Mouse (Mus musculus): Measurements from ENCODE around the gene Mrps25.

Gene Mrps25

DNA sequence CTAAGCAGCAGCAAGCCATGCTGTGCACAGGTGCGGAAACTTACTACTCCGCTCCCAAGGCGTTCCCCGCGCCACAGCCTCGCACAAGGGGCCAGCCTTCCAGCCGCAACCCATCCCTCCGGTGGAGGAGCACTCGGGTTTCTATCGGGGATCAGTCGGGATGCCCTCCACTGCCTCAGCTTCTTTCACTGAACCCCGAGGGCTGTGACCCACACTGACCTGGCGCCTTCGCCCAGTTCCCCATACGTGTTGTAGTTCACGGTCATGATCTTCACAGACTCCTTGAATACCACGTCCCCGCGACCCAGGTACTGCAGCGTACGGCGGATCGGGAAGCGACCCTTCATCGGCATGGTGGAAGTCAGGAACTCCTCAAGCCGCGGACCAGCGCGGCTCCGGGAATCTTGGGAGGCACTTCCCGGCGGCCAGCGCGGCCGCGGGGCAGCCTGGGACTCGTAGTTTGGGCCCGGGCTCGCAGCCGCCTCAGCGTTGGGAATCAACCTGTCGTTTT, at the start of gene Mrps25:
Gene Mrps25 (minus strand): TSS at position 413 of the 511 bp plus-strand sequence.
- DNase-seq, result peak; percentile 81

DNA sequence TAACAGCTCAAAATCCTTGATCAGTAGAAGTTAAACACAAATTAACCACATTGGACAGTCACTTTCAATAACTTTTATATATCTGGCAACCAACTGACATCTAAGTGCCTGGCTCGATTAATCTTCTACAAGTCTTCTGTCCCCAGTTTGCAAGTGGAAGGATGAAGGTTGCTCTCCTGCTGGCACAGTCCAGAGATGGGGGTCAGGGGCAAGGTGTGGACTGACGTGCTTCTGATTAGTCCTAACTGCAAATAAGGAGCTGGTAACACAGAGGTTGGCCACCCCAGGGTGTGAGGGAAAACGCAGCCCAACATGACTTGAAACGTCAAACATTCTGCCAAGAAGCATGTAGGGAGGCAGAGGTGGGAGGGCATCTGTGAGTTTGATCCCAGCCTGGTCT, 47.9 kb upstream of the Mrps25 start:
- DNase-seq, result no peak

DNA sequence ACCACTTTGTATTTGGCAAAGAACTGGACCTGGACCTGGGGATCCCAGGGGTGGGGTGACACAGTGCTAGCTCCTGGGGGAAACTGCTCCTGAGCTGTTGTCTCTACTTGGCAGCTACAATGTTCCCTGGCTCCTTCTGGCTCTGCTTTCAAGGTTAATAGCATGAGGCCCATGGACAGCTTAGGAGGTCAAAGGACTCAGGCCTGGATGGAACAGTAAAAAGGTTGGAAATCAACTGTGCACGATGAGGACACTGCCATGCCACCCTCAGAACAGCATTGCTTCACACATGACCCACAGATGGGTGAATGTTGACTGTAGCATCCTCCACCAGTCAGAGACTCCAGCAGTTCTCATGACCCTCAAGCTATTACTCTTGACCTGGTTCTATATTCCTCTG, 47.5 kb upstream of the Mrps25 start:
- DNase-seq, result no peak

DNA sequence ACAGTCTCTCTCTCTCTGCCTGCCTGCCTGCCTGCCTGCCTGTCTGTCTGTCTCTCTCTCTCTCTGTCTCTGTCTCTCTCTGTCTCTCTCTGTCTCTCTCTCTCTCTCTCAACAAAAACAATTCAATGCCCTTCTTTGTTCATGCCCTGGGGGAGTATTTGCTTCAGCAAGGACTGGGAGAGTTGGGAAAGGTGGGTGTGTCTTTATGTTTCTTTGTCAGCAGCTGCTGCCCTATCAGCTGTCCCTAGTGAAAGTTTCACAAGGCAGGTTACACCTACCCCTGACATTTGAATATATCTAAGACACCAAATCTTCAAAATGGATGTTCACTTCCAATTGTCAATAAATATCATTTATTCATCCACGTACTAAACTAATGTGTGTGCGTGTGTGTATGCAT, 45.8 kb upstream of the Mrps25 start:
- DNase-seq, result no peak

DNA sequence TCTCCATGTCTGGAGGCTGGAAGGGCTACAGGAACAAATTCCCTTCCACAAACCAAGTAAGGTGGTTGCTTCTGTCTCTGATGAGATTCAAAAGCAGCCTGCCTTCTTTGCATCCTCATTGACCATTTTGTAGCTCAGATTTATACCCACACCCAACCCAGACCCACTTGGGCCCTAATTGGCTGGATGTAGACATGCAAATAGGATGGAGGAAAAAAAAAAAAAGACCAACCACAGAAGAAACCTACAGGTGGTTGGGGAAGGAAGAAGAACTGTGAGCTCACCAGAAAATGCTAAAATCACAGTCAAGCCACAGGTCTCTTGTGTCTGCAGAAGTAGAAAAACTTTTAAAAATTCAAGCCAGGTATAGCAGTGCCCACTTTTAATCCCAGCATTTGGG, 45.3 kb upstream of the Mrps25 start:
- DNase-seq, result no peak

DNA sequence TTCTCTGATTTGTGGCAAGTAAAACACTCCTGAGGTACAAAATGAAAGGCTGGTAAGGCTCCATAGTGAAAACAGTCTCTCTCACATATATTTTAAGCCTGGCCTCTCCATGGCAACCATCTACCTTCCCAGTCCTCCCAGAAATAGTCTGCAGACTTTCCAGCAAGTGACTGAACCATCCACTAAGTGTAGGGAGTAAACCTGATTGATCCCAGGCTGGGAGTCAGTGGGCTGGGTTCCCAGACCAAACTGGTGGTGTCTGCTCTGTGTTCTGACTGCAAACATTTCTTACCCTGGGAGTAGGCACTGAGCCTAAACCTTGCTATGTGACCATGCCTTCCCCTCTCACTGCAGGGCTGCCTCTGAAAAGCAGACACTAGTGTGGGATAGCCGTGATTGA, 41.1 kb upstream of the Mrps25 start:
- no peak for DNase-seq

DNA sequence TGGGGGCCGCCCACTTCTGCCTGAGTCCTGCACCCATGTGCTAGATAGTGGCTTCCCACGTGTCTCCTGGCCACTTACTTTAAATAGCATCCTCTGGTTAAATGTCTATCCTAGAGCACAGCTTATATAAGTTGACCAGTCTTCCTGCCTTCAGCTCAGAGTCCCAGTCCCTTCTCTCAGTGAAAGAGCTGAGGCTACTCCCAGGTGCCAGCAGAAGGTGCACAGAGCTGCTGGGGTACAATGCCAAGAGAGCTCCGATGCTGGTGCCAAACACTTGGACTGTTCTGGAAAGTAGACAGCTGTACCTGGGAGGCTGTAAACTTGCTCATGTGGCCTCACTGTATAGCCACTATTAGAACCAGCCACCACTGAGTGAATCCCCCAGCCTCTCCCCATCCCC, 38.2 kb upstream of the Mrps25 start:
- DNase-seq, result no peak

DNA sequence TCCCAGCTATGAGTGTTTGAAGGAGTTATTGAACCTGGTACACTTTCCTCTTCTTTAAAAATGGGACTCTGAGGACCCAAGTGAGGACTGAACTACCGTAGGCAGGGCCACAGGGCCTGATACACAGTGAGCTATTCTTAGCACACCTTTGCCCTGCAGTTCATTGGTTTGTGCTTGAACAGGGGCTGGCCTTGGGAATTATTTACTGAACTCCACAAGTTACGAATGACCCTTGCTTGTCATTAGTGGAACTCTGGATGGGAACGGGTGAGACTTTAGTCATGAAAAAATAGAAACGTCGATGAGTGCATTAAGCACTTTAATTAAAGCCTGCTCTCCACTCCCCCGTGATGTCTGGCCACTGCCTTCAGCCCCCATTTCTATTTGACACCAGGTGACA, 37.8 kb upstream of the Mrps25 start:
- DNase-seq, result peak; percentile 43

DNA sequence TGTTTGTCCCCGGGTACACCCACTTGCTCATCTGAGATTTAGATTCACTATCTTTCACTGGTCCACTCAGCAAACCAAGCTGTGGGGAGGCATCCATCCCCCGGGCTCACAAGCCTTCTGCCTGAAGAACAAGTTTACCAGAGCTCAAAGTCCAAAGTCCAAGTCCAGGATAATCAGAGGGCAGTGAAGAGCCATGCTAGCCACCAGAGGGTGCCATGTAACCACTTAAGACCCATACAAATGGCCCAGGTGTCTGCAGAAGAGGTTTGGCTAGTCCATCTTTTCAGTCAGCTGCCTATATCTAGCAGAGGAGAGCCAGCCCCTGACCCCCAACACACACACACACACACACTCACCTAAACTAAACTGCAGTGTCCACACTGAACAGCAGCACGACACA, 35.6 kb upstream of the Mrps25 start:
- DNase-seq, result peak; percentile 74

DNA sequence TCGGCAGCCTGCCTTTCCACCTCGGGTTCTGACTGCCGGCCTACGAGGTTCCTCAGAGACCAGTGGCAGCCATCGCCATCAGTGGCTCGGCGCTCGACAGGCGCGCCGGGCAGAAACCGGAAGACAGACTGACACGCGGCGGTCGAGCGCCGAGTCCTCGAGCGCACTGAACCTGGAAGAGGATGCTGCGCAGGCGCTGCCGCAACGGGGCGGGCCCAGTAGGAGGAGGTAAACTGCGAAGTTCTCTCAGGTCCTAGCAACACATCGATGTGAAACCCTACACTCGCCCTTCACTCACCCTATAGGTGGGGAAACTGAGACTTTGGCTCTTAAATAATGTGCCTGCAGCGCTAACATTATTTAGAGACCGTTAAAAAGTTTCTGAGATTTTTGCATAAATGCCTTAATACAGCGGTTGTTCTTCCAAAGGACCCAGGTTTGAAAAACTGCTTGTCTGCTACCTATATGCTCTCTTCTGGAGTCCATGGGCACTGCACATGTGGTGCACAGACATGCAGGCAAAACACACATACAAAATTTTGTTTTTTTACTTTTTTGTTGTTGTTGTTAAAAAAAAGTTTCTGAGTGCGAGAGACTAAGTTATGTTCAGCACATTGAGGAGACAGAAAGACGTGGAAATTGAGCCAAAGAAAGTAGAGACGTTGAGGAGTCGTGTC, 31.1 kb upstream of the Mrps25 start, which contains the start of gene Rbsn:
Gene Rbsn (minus strand): TSS at position 153 of the 677 bp plus-strand sequence.
- peak; percentile 91 for DNase-seq

DNA sequence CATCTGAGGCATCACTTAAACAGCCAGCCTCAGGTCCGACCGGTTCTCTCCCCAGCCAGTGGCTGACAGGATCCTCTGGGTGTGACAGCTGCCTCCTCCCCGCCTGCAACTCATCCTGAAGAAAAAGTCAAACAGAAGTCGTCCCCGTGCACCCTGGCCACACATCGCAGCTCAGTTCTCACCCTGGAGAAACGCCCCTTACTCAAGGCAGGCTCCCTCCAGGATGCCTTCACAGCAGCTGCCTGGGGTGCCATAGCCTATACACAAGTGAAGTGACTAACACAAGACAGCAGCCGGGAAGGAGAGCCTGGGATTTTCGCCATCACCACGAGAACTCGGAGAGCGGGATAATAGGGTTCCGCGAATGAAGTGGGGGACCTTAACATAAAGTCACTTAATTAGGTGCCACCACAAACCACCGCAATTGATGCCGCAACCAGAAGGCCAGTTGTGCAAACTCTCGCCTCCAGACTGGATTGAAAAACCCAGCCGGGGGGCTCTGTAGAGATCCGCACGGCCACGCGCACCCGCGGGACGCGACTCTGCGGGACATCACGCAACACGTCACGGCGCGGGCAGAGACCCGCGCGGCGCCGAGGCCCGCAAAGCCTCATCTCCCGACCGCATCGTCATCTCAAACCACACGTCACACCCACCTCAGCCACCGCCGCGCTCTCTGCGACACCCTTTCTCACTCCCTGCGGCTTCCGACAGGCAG, 30.4 kb upstream of the Mrps25 start:
- no peak for DNase-seq

DNA sequence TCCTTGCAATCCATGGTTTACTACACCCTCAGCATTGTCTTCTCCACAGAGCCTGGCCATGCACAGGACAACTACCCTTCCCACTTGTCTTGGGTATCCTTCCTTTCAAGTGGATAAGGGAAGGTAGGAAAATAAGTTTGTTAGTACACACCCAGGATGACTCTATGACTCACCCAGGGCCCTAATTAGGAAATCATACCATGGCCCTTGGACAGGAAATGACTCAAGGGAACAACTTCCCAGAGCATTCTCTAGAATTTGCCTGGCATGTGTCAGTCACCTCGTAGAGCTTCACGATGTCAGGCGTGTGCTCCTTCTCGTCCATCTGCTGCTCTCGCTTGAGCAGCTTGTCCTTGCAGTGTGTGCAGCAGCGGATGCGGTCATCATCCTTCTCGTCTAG, 15.6 kb upstream of the Mrps25 start:
- no peak for DNase-seq

DNA sequence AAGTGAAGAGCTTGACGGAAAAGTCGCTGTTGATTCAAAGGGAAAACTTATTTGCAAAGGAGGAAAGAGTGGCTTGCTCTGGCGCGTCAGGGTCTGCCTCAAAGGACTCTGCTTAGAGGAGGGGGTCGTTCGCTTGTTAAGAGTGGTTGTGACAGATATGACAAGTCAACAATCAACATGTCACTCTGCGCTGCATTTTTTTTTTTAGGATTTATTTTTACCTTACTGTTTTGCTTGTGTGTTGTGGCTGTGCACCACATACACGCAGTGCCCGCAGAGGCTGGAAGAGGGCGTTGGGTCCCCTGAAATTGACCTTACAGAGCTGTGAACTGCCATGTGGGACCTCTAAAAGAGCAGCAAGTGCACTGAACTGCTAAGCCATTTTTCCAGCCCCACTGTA, 345 bp upstream of the Mrps25 start:
- no peak for DNase-seq

DNA sequence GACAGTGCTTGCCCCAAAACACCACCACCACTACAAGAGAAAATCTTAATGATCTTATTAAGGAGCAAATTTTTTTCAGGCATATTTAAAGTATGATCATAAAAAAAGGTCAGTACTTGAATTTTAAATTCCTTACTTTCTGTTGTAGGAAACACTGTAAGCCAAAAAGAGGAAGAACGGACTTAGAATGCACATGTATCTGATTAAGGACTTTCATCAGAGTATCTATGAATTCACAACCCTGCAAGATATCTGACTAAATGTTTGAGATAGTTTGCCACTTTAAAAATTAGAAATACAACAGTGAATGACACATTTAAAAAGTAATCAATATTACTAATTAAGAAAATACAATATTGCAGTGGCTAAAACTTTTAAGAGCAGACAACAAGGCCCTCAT, 7.4 kb downstream of the Mrps25 start:
- DNase-seq, result no peak

DNA sequence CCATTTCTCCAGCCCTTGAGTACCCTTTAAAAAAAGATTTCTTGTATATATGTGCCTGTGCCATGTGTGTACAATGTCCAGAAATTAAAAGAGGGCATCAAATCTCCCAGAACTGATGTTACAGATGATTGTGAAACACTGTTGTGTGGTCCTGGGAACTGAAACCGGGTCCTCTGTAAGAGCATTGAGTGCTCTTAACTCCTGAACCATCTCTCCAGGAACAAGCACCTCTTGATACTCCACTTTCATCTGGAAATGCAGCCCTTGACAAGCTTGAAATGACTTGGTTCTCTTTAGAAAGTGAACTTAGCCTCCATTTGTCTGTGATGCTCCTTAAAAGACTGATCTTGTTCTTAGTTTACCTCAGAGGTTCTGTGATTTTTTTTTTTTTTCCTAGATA, 21.1 kb downstream of the Mrps25 start:
- no peak for DNase-seq

DNA sequence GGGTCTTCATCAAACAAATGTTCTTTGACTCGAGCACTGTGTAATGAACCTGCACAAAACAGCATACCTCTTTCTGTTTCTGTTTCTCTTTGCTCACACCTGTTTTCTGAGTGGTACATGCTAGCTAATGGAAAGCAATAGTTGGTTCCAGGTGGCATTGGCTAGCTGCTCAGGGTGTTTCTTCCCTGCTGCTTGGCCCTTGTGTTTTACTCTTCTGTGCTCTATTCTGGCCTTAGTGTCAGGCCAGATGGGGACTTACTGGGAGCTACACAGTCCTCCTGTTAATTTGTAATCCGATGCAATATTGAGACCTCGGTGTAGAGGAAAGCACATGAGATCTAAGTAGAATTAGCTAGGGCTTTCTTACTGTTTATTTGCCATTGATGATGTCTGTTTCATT, 25.0 kb downstream of the Mrps25 start:
- DNase-seq, result no peak

DNA sequence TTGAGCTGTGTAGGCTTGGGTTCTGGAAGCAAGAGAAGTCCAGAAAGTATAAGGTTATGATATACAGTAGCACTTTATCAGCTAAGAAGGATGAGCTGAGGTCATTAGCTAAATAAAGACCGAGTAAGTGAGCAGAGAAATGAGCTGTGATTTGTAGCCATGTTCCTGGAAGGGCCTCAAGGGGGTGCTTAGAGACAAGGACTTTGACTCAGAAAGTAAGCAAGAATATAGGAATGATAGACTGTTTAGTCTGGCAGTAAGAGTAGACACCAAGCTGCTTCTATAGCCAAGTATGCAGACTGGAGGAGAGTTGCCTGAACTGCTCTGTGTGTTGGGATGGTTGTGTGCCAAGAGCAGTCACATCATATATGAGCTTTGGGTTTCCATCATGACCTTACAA, 30.1 kb downstream of the Mrps25 start:
- DNase-seq, result no peak

DNA sequence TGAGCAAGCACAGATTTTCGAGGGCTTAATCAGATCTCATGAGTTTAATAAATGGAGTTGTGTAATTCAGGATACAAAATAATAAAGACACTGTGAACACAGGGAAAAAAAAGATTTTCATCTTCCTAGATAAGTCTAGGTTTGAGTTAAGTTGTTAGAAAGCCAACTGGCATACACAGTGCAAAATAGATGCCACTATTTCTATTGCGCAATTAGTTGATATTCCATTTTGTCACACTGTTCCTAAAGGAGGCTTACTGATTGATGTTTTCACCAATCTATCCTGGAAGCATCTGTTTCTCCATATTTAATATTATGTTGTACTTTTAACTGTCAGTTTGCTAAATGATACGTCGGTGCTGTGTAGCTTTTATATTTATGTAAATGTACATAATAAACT, 38.0 kb downstream of the Mrps25 start:
- no peak for DNase-seq

DNA sequence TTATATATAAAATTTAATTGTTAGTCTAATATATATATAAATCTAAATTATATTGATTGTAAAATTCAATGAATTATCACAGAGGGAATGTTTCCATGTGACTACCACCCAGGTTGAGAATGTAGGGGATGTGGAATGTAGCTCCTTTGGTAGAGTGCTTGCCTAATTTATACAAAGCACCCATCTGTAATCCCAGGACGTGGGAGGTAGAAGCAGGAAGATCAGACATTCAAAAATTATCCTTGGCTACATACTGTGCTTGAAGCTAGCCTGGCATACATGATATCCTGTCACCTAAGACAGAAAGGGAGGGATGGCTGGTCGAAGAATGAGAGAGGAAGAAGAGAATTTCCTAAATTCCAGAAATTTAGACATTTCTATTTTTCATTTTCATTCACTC, 47.5 kb downstream of the Mrps25 start:
- DNase-seq, result no peak

DNA sequence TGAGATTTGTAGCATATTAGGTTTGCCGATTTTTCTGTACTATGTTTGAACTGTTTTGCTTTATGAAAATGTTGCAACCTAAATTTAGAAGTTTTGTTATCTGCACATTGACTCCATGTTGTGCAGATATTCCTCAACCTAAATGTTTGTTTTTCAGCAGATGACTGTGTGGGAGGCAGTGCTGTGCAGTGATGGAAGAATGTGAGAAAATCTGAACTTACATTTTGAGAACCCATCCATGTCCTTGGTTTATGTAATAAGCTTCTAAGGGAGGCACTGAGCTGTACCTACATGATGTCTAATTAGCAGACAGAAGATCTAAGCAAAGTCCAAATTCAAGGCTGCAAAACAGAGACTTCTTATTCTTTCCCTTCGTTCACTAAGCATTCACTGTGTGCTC, 50.2 kb downstream of the Mrps25 start:
- DNase-seq, result no peak

DNA sequence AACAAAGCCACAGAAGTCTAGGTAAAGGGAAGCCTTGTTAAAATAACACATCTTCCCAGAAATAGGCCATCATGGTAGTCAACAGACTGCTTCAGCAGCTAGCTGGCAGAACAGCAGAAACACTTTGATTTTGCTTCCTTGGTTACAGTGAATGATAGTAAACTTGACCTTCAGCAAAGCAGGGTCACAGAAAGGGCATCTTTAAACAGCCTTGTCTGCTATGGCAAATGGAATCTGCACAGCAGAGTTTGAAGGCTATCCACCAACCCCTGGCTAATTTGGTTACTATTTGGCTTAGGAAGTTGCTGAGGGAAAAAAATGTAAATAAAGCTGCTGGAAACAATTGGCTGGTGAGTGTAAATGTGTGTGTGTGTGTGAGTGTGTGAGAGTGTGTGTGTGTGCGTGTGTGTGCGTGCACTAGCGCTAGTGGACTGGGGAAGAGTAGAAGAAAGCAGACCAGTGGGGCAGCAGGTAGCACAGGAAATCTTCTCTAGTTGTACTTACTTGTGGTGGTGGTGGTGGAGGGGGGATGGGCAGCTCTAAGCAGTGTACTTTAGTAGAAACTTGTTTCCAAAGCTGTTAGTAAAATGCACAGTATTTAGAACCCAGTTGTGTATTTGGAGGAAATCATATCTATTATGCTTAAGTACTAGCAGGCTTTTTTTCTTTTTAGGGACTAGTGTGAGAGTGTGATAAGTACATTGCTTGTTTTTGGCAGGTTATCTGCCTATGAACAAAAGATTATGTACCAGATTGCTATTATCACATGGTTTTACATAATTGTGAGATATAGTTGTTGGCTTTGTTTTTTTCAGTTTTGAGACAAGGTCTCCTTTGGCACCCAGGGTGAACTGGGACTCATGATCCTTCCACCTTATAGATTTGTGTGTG, 51.6 kb downstream of the Mrps25 start:
- no peak for DNase-seq

DNA sequence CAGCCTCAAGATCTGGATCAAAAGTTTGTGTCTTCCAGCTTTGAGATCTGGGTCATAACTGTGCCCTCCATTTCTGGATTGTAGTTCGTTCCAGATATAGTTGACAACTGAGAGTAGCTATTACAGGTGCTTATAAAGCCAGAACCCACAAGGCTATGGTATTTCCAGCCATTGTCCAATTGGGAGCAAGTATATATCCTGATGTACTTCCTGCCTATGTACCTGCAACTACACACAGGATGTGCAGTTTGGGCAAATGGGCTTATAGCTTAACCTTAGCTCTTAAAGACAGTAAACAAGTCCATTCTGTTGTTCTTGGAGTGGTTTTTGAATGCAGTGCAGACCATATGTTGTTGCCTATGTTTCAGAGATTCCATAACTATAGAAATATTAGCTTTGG, 52.4 kb downstream of the Mrps25 start:
- DNase-seq, result no peak

DNA sequence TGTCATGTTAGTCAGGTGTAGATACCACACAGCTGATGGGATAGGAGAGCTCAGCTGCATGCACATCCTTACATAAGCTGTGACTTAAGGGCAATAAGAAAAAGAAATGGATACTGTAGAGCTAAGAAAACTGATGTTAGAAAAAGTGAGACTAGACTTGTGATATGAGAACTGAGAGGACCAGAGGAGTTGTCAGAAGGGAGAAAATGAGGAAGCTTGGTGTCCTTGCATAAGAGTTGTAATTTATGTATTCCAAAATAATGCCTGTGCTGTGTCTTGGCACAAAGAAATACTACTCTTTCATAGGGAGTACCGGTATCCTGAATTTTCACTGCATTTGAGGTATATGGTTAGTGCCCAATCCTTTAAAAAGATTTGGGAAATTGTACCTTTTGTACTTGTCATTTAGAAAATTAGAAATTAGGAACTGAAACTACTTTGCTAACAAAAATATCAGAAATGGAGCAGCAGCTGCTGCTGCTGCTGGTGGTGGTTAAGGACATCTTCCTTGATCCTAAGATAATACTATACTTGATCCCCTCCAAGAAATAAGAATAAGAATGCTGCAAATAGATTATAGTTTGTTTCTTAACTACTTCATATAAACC, 56.9 kb downstream of the Mrps25 start:
- DNase-seq, result no peak

All from kidney, adult 18-20 months (tissue).